Mouse (Mus musculus) hindbrain, embryonic 13.5 days (tissue): ENCODE results near the gene Slc4a8. TPM values are rescaled to one million over a fixed set of nuclear protein-coding genes. Genes with fewer than 3 reads are reported as not detected.

Source experiments
- ATAC-seq: fragments of 200-750 bp; cut with Nextera tagmentation; 2 replicates; pipeline ENCODE4 v1.8.0; 2017; ENCODE audit warnings: moderate TSS enrichment; ENCODE audit not compliant: low FRiP score
- H3K27ac ChIP-seq: fragments of 300-500 bp; sonication (generic); 2 replicates; pipeline ENCODE4 v1.5.1; 2015; ENCODE audit warnings: inconsistent platforms, mild to moderate bottlenecking, moderate library complexity
- H3K27me3 ChIP-seq: fragments of 300-500 bp; sonication (generic); 2 replicates; pipeline ENCODE4 v1.6.1; 2015; ENCODE audit warnings: mild to moderate bottlenecking, inconsistent platforms
- H3K36me3 ChIP-seq: fragments of 300-500 bp; sonication (generic); 2 replicates; pipeline ENCODE4 v1.6.1; 2015; ENCODE audit warnings: mild to moderate bottlenecking, inconsistent platforms
- H3K4me1 ChIP-seq: fragments of 300-500 bp; sonication (generic); replicated peaks from 2 replicates; pipeline ENCODE4 v1.6.1; 2015; ENCODE audit warnings: inconsistent platforms
- H3K4me2 ChIP-seq: fragments of 300-500 bp; sonication (generic); 2 replicates; pipeline ENCODE4 v1.6.1; 2015; ENCODE audit warnings: inconsistent platforms, mild to moderate bottlenecking, moderate library complexity
- H3K4me3 ChIP-seq: fragments of 300-500 bp; sonication (generic); 2 replicates; pipeline ENCODE4 v1.5.1; 2015; ENCODE audit warnings: mild to moderate bottlenecking, inconsistent platforms
- H3K9ac ChIP-seq: fragments of 300-500 bp; sonication (generic); 2 replicates; pipeline ENCODE4 v1.6.1; 2015; ENCODE audit warnings: mild to moderate bottlenecking, inconsistent platforms
- H3K9me3 ChIP-seq: fragments of 300-500 bp; sonication (generic); 2 replicates; pipeline ENCODE4 v1.6.1; 2016; ENCODE audit warnings: inconsistent platforms
- WGBS: fragments of 180-500 bp; shearing (Covaris S2); methylation state at CpG from one replicate; pipeline ENCODE4 v1.1.7; 2015; 5-methylcytosine and 5-hydroxymethylcytosine counted together
- polyA plus RNA-seq: library from polyadenylated mRNA; unstranded; fragments of >200 nt; fragmentation: Nextera tagmentation; extraction: Ambion mirVana; gene quantifications from 2 replicates; pipeline ENCODE4 v1.2.1, GENCODE M21; 2015

The Slc4a8 gene
- polyA plus RNA-seq, 1 experiment from 2014 or later: 26.2 TPM

DNA sequence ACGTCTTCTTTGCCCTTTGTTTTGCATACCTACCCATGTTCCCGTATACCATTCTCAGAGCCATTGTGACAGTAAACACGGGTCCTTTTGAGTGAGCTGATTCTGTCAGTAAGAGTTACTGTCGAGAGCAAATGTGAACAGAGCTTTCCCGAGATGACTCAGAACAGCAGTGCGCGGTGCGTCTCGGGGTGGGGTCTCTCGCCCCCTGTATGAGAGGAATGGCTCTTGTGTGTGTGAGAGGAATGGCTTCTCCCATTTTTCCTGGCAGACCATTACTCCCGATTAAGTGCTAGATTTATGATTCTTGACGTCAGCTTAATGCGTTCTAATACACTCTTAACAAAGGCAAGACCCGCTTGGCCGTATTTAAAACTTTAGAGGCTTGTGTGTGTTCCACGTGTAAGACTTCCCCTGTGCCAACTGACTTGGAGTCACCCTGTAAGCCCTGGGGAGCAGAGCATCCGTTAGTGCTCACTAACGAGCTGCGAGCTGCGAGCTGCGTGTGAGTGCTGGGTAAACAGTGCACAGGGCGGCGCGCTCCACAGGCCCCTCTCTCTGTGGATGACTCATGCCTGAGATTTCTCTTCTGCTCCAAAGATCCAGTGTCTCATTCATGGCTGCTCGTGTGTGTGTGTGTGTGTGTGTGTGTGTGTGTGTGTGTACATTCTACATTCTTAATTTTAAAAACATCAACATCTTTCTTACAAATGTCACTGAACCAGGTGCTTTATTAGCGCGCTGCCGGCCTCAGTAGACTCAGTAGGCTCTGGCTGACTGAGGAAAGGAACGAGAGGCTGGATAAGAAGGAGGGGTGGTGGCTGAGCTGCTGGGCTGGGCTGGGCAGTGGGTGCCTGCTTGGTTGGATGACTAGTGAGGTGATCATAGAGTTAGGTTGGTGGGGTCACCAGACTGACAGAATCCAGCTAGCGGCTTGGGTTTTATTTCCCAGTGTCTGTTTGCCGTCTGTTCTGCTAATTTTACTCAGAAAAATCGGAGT is 15.8 kb downstream of the Slc4a8 start:
- Histone ChIP-seq H3K27me3 (no peaks in the 10 kb centered on the region), H3K9ac (no peak overlapping the region; the same call in 1 of the 2 replicates), H3K27ac (peak overlapping the region; percentile 72), H3K9me3 (no peaks in the 10 kb centered on the region), H3K4me1 (peaks cover 41% of the 10 kb centered on the region), H3K4me3 (no peak overlapping the region), H3K4me2 (no peak overlapping the region), H3K36me3 (peaks cover 12% of the 10 kb centered on the region)
- WGBS: 60% methylated on average over 32 of the region's 32 CpGs
- ATAC-seq: peak; percentile 82; the same call in 1 of the 2 replicates

DNA sequence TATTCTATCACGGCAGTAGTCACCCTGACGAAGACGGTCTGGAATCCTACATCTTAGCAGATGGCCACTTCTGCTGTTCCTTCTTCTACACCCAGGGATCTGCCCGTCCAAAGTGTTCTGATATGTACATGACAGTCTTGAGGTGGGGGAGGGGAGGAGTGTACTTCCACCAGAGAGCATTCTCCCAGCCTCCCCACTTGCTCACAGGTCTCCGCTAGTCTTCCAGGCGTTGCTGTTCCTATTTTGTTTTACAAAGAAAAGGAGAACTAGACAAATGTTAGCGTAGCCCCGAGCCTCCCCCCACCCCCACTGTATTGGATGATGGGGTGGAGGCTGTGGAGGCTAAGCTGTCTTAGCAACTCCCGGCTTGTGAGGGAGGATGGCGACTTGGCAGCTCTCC is 18.3 kb downstream of the Slc4a8 start:
- no peak for ATAC-seq

DNA sequence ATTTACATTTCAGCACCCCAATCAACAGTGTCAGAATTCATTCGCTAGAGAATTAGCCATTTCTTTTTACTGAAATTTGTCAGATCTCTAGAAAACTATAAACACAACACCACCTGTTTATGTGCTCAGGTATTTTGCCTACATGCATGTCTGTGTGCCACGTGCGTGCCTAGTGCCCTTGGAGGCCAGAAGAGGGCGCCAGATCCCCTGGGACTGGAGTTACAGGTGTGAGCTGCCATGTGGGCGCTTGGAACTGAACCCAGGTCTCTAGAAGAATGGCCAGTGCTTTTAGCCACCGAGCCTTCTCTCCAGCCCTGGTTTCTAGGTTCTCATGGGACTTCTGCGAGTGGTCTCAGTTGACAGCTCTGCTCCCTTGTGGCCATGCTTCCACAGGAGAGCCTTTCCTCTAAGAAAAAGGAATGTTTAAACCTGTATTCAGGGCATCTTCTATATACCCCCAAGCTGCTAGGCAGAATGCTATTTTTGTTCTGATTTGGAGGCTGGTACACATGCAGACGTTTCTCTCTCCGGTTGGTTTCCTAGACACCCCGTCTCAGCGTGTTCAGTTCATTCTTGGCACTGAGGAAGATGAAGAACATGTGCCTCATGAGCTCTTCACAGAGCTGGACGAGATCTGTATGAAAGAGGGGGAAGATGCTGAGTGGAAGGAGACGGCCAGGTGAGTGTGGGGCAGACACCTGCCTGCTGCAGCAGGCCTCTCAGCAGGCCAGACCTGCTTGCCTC is 21.9 kb downstream of the Slc4a8 start:
- H3K27ac ChIP-seq: no peak overlapping the region; the same call in 1 of the 2 replicates
- WGBS: 95% methylated on average over 13 of the region's 13 CpGs
- no peak overlapping the region for H3K4me3 ChIP-seq
- H3K4me2 ChIP-seq: no peak overlapping the region
- H3K4me1 ChIP-seq: peaks cover 10% of the 10 kb centered on the region
- peaks cover 55% of the 10 kb centered on the region for H3K36me3 ChIP-seq
- H3K9me3 ChIP-seq: no peaks in the 10 kb centered on the region
- H3K27me3 ChIP-seq: no peaks in the 10 kb centered on the region
- H3K9ac ChIP-seq: no peak overlapping the region
- ATAC-seq: no peak

More for the DNA sequence above, 18.3 kb downstream of the Slc4a8 start:
- WGBS: 45% methylated on average over 10 of the region's 10 CpGs
- Histone ChIP-seq H3K36me3 (peaks cover 33% of the 10 kb centered on the region), H3K4me1 (peaks cover 41% of the 10 kb centered on the region), H3K9ac (no peak overlapping the region), H3K4me3 (no peak overlapping the region), H3K27ac (no peak overlapping the region), H3K9me3 (no peaks in the 10 kb centered on the region), H3K4me2 (no peak overlapping the region), H3K27me3 (no peaks in the 10 kb centered on the region)

DNA sequence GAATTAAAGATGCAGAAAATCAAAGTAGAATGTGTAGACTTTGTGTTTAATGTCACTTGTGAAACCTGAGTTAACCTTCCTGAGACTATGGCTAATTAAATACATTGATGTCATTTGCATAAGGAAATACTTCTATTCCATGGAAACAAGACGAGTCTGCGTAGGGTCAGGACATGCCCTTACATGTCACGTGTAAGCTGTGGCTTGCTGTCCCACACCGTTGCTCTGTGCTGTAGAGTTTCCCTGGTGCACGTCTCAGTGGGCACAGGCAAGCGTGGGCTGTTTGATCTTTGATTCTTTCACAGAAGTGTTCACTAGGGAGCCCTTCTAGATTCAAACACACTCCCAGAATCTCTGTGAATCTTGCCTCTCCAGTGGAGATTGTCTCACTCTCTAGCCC is 28.7 kb downstream of the Slc4a8 start:
- Histone ChIP-seq H3K4me1 (0 out of 2 replicates have a peak, but pooled peaks cover 2% of the 10 kb centered on the region), H3K9me3 (no peaks in the 10 kb centered on the region), H3K27ac (no peak overlapping the region), H3K27me3 (no peaks in the 10 kb centered on the region), H3K9ac (no peak overlapping the region), H3K36me3 (peaks cover 98% of the 10 kb centered on the region), H3K4me3 (no peak overlapping the region), H3K4me2 (no peak overlapping the region)
- WGBS: 76% methylated on average over 6 of the region's 6 CpGs
- ATAC-seq: no peak

DNA sequence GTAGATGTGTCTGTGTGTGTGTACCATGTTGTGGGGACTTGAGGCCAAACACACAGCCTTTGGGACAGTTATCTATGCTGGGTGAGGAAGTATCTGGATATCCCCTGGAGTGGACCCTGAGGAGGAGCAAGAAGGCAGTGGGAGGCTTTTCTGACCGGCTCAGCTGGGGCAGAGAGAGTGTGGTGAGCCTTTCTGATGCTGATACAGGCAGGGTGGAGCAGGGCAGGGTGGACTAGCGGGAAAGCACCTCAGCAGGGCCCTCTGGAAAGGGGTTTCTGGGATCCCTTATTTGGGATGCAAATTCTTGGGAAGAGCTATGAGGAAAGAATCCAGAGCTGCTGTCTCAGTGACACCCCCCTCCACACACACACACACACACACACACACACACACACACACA is 30.8 kb downstream of the Slc4a8 start:
- ATAC-seq: no peak
- Histone ChIP-seq H3K4me1 (0 out of 2 replicates have a peak, but pooled peaks cover 2% of the 10 kb centered on the region), H3K36me3 (peaks cover 97% of the 10 kb centered on the region), H3K27me3 (no peaks in the 10 kb centered on the region), H3K27ac (no peak overlapping the region), H3K4me2 (no peak overlapping the region), H3K9me3 (no peaks in the 10 kb centered on the region), H3K9ac (no peak overlapping the region), H3K4me3 (no peak overlapping the region)
- WGBS: 52% methylated on average over 2 of the region's 2 CpGs

DNA sequence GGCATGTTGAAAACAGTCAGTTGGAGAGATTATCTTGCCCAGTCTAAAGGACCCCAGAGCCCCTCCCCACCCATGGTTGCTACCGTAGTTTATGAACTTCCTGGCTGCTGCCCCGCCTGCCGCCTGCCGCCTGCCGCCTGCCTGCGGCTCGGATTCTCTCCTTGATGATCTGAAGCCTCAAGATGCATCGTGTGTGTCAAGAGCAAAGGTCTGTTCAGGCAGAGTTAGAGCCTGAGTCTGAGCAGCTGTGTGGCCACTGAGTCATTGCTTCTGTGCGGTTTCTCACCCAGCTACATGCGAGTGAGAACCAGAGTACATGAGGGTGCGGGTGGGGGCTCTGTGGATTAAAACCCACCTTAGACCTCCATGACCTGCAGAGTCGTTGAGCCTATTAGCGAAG is 39.4 kb downstream of the Slc4a8 start:
- no peak for ATAC-seq
- H3K4me3 ChIP-seq: no peak overlapping the region
- H3K4me2 ChIP-seq: no peak overlapping the region
- no peaks in the 10 kb centered on the region for H3K9me3 ChIP-seq
- 87% methylated on average over 13 of the region's 13 CpGs for WGBS
- H3K27ac ChIP-seq: no peak overlapping the region
- no peaks in the 10 kb centered on the region for H3K4me1 ChIP-seq
- no peaks in the 10 kb centered on the region for H3K27me3 ChIP-seq
- peaks cover 85% of the 10 kb centered on the region for H3K36me3 ChIP-seq
- H3K9ac ChIP-seq: no peak overlapping the region

DNA sequence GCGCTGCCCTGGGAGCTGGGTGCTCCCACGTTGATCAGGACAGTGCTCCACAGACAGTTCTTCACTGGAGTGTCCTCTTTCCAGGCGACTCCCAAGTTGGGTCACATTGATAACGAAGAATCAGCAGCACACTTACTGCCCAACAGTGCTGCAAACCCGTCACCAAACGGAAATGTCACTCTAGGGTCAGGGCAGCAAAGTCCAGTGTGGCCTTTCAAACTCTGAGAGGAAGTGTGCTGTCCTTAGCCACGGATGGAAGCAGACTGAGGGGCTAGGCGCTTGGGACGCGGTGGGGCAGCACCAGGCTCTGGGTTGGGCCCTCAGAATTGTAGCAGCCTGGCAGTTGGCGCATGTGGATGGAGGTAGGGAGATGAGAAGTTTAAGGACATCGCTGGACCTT is 46.5 kb downstream of the Slc4a8 start:
- no peak for ATAC-seq
- no peak overlapping the region for H3K27ac ChIP-seq
- H3K36me3 ChIP-seq: peaks cover 78% of the 10 kb centered on the region
- H3K4me3 ChIP-seq: no peak overlapping the region
- H3K27me3 ChIP-seq: no peaks in the 10 kb centered on the region
- H3K4me1 ChIP-seq: no peaks in the 10 kb centered on the region
- H3K9me3 ChIP-seq: no peaks in the 10 kb centered on the region
- H3K9ac ChIP-seq: no peak overlapping the region
- WGBS: 81% methylated on average over 12 of the region's 12 CpGs
- H3K4me2 ChIP-seq: no peak overlapping the region

DNA sequence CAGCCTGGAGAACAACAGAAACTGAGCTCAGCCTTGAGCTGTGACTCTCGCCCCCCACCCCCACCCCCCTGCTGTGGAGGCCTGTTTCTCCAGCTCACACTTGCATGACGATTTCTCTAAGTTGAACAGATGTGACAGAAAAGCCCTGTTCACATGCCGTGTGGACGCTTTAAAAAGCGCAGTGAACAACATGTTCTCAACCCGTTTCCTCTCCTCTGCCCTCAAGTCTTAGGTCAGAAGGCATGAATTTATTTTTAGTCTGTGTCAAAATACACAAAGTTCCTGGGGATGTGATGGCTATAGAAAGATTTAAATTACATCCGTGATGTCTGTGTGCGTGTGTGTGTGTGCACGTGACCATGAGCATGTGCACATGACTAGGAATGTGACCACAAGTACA is 46.9 kb downstream of the Slc4a8 start:
- Histone ChIP-seq H3K27me3 (no peaks in the 10 kb centered on the region), H3K4me1 (peaks cover 1% of the 10 kb centered on the region; the same call in 1 of the 2 replicates), H3K9me3 (no peaks in the 10 kb centered on the region), H3K4me3 (no peak overlapping the region), H3K27ac (no peak overlapping the region), H3K4me2 (no peak overlapping the region), H3K36me3 (peaks cover 78% of the 10 kb centered on the region), H3K9ac (no peak overlapping the region)
- no peak for ATAC-seq
- whole genome bisulfite sequencing: 79% methylated on average over 9 of the region's 9 CpGs

DNA sequence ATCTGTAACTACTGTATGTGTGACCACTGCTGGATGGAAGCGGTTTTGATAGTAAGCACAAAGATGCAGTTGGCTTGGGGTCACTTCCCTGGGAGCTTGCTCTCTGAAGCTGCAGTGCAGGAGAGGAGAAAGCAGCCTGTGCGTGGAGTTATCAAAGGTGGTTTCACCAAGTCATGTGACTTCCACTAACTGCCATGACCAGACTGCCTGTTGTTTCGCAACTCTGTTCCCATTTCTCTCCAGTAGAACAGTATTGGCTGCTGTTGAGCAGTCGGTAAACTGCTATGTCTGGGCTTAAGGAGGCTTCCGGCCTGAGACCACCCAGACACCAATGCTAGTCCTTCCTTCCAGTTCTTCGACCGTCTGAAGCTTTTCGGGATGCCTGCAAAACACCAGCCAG is 48.7 kb downstream of the Slc4a8 start:
- ATAC-seq: no peak
- Histone ChIP-seq H3K4me1 (peaks cover 3% of the 10 kb centered on the region; the same call in 1 of the 2 replicates), H3K4me3 (no peak overlapping the region), H3K9me3 (no peaks in the 10 kb centered on the region), H3K36me3 (peaks cover 75% of the 10 kb centered on the region), H3K27ac (no peak overlapping the region), H3K9ac (no peak overlapping the region), H3K4me2 (no peak overlapping the region), H3K27me3 (no peaks in the 10 kb centered on the region)
- 86% methylated on average over 8 of the region's 8 CpGs for WGBS

DNA sequence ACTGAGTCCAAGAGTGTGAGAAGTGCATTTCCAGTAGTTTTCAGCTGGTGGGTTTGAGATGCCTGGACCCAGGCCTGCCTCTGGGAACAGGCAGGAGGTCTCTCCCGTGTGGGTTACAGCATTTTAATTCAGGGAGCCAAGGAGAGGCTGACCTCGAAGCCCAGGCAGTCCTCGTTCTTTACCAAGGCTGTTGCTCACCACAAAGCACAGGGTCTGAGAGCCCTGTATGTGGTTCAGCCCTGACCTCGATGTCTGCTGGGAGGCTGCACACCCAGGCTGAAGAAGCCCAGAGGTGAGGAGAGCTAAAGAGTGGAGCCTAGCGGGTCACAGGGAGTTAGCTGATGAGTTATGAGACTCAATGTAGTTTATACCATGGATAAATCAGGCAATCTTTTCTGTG is 52.0 kb downstream of the Slc4a8 start:
- ATAC-seq: no peak
- H3K36me3 ChIP-seq: peaks cover 92% of the 10 kb centered on the region
- no peak overlapping the region for H3K9ac ChIP-seq
- no peak overlapping the region for H3K4me3 ChIP-seq
- H3K9me3 ChIP-seq: no peaks in the 10 kb centered on the region
- no peak overlapping the region for H3K4me2 ChIP-seq
- no peaks in the 10 kb centered on the region for H3K27me3 ChIP-seq
- H3K4me1 ChIP-seq: peaks cover 3% of the 10 kb centered on the region; the same call in 1 of the 2 replicates
- 73% methylated on average over 5 of the region's 5 CpGs for WGBS
- H3K27ac ChIP-seq: no peak overlapping the region

DNA sequence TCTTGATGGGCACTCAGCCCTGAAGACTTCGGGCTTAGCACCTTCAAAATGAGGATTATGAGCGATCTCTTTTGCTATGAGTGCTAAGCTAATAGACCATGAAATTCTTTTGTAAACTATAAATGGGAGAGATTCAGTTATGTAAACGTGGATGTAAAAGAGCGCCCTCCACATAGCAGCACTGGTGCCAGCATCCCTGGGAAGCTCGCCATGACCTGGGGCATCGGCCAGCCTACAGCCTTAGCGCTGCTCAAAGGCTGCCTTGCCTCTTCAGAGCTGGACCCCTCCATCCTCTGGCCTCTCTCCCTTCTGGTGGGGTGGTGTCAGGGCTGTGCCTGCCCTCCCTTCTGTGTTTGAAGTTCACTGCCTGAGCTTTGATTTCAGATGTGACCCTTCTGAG is 52.5 kb downstream of the Slc4a8 start:
- no peak for ATAC-seq
- peaks cover 3% of the 10 kb centered on the region; the same call in 1 of the 2 replicates for H3K4me1 ChIP-seq
- 55% methylated on average over 7 of the region's 7 CpGs for WGBS
- no peak overlapping the region for H3K4me2 ChIP-seq
- H3K36me3 ChIP-seq: peaks cover 92% of the 10 kb centered on the region
- H3K4me3 ChIP-seq: no peak overlapping the region
- no peak overlapping the region for H3K9ac ChIP-seq
- no peak overlapping the region for H3K27ac ChIP-seq
- no peaks in the 10 kb centered on the region for H3K27me3 ChIP-seq
- no peaks in the 10 kb centered on the region for H3K9me3 ChIP-seq

DNA sequence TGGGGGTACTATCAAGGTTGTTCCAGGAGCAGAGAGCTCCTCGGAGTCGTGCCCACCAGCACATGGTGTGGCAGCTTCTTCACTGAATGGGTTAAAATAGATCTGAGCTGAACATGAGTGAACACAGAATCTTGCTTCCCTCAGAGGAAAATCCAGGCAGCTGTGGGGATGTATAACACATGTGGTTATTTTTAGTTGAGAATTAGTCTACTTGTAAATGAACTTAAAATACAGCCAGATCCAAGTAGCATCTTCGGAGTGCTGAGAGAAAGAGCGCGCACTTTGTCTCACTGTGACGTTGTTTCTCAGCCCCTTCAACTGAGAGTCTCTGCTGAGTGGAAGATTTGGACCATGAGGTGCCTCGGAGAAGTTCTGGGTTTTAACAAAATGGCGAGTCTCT is 53.8 kb downstream of the Slc4a8 start:
- Histone ChIP-seq H3K4me1 (peaks cover 3% of the 10 kb centered on the region; the same call in 1 of the 2 replicates), H3K4me3 (no peak overlapping the region), H3K27ac (no peak overlapping the region), H3K27me3 (no peaks in the 10 kb centered on the region), H3K9ac (no peak overlapping the region), H3K4me2 (no peak overlapping the region), H3K9me3 (no peaks in the 10 kb centered on the region), H3K36me3 (peaks cover 80% of the 10 kb centered on the region)
- no peak for ATAC-seq
- WGBS: 86% methylated on average over 8 of the region's 8 CpGs
